ENCODE assay signal across 22 mouse cellular contexts in genomic region chr3:144638110-144638509, GRCm38 (mm10).
DNase-seq lines count a peak whose midpoint lies in the region; ATAC-seq and TF ChIP-seq lines count a peak whose summit lies in the region.
"Had no signal": no experiment of that assay in that cellular context is flagged by ENCODE, and none has a peak within 500 bp of the region (broad histone marks: within the 10 kb centered on the region; RNA-seq: fewer than 3 reads in every experiment).

No protein-coding gene starts in this region.

- H3K4me2 ChIP-seq in myocyte (ENCODE audit: low read depth) = peak overlapping the region; percentile 50
- no peak overlapping the region for H3K4me2 ChIP-seq in forebrain, embryonic 15.5 days (replicated peaks)

- WGBS in forebrain, embryonic 15.5 days = 87% methylated on average over 4 of the region's 4 CpGs

- TF ChIP-seq CTCF in C2C12 (IDR thresholded peaks at IDR 0.05; ENCODE audit: control insufficient read depth, insufficient read depth, insufficient read length) = no peak

- H3K36me3 ChIP-seq in C2C12 (ENCODE audit: control insufficient read depth, insufficient read depth) = no peaks in the 10 kb centered on the region
- H3K36me3 ChIP-seq in myocyte (ENCODE audit: control insufficient read depth, insufficient read depth) = peaks cover 4% of the 10 kb centered on the region
- no peaks in the 10 kb centered on the region for H3K36me3 ChIP-seq in forebrain, embryonic 15.5 days
- H3K36me3 ChIP-seq: G1E had no signal

- H3K27me3 ChIP-seq in C2C12 (ENCODE audit: control insufficient read depth, insufficient read depth, insufficient read length) = no peaks in the 10 kb centered on the region
- no peaks in the 10 kb centered on the region for H3K27me3 ChIP-seq in myocyte (ENCODE audit: control insufficient read depth, insufficient read depth, insufficient read length)
- H3K27me3 ChIP-seq in forebrain, embryonic 15.5 days = no peaks in the 10 kb centered on the region
- H3K27me3 ChIP-seq: Patski had no signal

- H3K4me3 ChIP-seq in C2C12 (ENCODE audit: insufficient read depth, poor library complexity, severe bottlenecking) = no peak overlapping the region
- no peak overlapping the region for H3K4me3 ChIP-seq in myocyte
- H3K4me3 ChIP-seq in forebrain, embryonic 15.5 days = no peak overlapping the region

- H3K9me3 ChIP-seq in forebrain, embryonic 15.5 days = no peaks in the 10 kb centered on the region

- no peak overlapping the region for H3K9ac ChIP-seq in forebrain, embryonic 15.5 days (replicated peaks)

- ATAC-seq in forebrain, embryonic 15.5 days (replicated peaks) = no peak
- ATAC-seq: activated CD4-positive, CD25-positive, alpha-beta regulatory T cell, adult 4 months; CD4-positive, CD25-positive, alpha-beta regulatory T cell, adult 4 months; Patski had no signal

- peak; percentile 34 for DNase-seq in heart, adult 11 months
- DNase-seq in heart, postnatal 10 days = no peak
- peak; percentile 4 to 14 for DNase-seq in spleen, postnatal 4 days (ENCODE audit: low spot score in 2 of 2)
- DNase-seq in spleen, adult 12 weeks (ENCODE audit: low spot score) = no peak
- DNase-seq in adrenal gland, adult 8-10 months = no peak
- DNase-seq: adrenal gland, adult 2 months; adrenal gland, postnatal 10 days; adrenal gland, postnatal 14 days; adrenal gland, postnatal 25 days; adrenal gland, postnatal 36 days; B cell, adult 2 months; cerebellum, adult 11 months; cerebellum, adult 11-12 months; cerebellum, adult 18-20 months; cerebellum, adult 2 months had no signal

- no peak overlapping the region for H3K27ac ChIP-seq in forebrain, embryonic 15.5 days (replicated peaks)

- no peaks in the 10 kb centered on the region for H3K79me3 ChIP-seq in C2C12 (ENCODE audit: low read depth)

- no peaks in the 10 kb centered on the region for H3K79me2 ChIP-seq in C2C12 (ENCODE audit: control insufficient read depth, insufficient read depth)
- no peaks in the 10 kb centered on the region for H3K79me2 ChIP-seq in myocyte (ENCODE audit: control insufficient read depth, insufficient read depth)

- H3ac ChIP-seq in C2C12 (ENCODE audit: control insufficient read depth, insufficient read length, low read depth) (no peak overlapping the region), myocyte (ENCODE audit: control insufficient read depth, insufficient read length) (no peak overlapping the region)

- H3K4me1 ChIP-seq in forebrain, embryonic 15.5 days = no peaks in the 10 kb centered on the region

- no peak for TF ChIP-seq POLR2A in myocyte (IDR thresholded peaks at IDR 0.05; ENCODE audit: insufficient read length, low read depth)

- intact Hi-C loops in heart, postnatal 10 days (cut with DNase I) = no loop called here

TF ChIP-seq in C2C12, 6 proteins besides CTCF, POLR2A, EP300 and RAD21:
- TF ChIP-seq MYOD1 (IDR thresholded peaks at IDR 0.05; ENCODE audit: control insufficient read depth, insufficient read length, low read depth) (peak; percentile 61), MAX (IDR thresholded peaks at IDR 0.05) (no peak)

TF ChIP-seq in myocyte, 11 proteins besides CTCF, POLR2A, EP300 and RAD21:
- TF ChIP-seq POLR2AphosphoS2 (IDR thresholded peaks at IDR 0.05; ENCODE audit: insufficient read length, low read depth) (no peak), TCF12 (IDR thresholded peaks at IDR 0.05; ENCODE audit: insufficient read depth, poor library complexity, severe bottlenecking) (peak; percentile 16), MAX (IDR thresholded peaks at IDR 0.05; ENCODE audit: low read depth) (no peak), MYOD1 (IDR thresholded peaks at IDR 0.05; ENCODE audit: control insufficient read depth in 1 of 3, insufficient read length in 2 of 3, low read depth in 2 of 3) (peak; percentile 48 to 85 (median 82)), REST (IDR thresholded peaks at IDR 0.05; ENCODE audit: insufficient read depth, insufficient read length) (no peak), USF1 (IDR thresholded peaks at IDR 0.05; ENCODE audit: low read depth) (no peak)
TF ChIP-seq in myocyte: peak in this region for 2.

Comparison
In these comparisons a context has a peak if more than half of its experiments do, and no peak if none do; other contexts are left out.
1. DNase-seq: peak in heart, adult 11 months (single experiment) and spleen, postnatal 4 days (2 of 2); none in heart, postnatal 10 days (0 of 2), spleen, adult 12 weeks (single experiment) and adrenal gland, adult 8-10 months (single experiment).